Mouse (Mus musculus) G1E-ER4 (cell line): ENCODE results near the gene Fam71f1. TPM values are rescaled to one million over a fixed set of nuclear protein-coding genes. Genes with fewer than 3 reads are reported as not detected.

Experiments
- GATA1 ChIP-seq: IDR thresholded peaks from one replicate; pipeline ENCODE4 v1.8.0; 2012; ENCODE audit warnings: low read length, inconsistent platforms
- polyA plus RNA-seq: library from polyadenylated mRNA; stranded (reverse); fragments of >175 nt; gene quantifications from 2 replicates; pipeline ENCODE4 v1.2.3, GENCODE M21; 2012

Gene Fam71f1
- polyA plus RNA-seq, 1 experiment = not detected

DNA sequence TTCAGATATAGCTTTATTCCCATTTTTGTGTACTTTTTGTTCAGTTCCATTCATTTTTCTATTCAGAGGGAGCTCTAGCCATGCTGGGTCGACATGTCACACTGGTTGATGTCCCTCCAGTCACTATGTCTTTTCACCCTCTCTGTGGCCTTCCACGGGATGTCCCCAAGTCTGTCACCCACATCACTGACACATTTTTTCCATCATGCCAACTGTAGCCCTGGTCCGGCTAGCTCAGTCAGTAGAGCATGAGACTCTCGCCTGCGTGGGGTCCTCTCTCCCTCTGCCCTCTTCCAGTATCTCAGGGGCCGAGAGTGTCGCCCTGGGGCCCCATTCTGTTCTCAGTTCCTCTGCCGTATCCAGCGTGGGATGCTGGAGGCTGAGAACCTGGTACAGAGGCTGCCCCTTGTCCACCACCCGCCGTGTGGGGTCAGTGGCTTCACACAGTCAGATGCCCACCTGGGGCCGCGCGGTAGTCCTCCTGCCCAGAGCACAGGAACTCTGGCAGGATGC, 5.2 kb upstream of the Fam71f1 start:
- no peak for TF ChIP-seq GATA1

DNA sequence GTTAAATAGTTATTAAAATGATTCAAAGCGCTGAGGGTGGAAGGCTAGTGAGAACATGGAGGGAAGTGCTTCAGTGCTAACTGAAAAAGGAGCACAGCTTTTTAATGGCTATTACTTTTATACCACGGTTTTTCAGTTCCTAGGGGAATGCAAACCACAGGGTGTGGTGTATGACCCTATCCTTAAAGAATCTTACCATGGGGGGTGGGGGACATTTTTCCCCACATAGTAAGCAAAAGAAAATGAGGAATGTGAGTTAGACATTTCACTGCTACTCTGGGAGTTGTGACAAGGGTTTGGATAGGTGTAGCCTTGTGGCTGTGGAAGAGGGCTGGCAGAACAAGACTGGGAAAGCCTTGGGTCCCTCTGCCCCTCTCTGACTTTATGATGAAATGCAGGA, 1.7 kb upstream of the Fam71f1 start:
- TF ChIP-seq GATA1 = no peak

DNA sequence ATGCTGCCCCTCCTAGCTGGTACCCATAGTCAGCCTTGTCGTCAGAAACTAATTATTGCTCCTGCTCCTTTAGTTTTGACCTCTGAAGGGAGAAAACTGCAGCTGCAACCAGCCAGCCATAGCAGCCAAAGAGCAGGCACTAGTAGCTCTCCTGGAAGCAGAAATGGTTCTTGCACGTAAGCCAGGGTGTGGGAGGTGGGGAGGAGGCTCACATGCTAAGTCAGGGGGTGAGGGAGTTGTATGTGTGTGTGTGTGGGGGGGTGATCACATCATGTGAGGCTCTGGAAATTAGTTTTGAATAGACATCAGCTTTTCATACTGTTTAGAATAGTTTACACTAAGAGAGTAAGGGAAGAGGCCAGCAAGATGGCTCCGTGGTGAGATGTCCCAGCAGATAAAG, 999 bp upstream of the Fam71f1 start:
- no peak for TF ChIP-seq GATA1

DNA sequence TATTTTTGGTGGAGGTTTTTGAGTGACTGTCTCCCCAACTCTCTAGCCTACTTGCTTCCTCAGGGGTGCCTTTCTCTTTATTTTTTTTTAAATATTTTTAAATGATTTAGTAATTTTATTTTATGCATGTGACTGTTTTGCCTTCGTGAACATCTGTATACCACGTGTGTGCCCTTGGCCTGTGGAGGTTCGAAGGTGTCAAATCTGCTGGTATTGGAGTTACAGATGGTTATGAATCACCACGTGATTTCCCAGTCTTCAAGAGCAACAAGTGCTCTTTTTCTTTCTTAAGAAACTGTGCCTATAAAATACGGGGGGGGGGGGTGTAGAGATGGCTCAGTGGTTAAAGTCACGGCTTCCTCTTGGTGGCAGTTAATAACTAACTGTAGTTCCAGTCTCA, 2.6 kb downstream of the Fam71f1 start:
- TF ChIP-seq GATA1 = no peak

DNA sequence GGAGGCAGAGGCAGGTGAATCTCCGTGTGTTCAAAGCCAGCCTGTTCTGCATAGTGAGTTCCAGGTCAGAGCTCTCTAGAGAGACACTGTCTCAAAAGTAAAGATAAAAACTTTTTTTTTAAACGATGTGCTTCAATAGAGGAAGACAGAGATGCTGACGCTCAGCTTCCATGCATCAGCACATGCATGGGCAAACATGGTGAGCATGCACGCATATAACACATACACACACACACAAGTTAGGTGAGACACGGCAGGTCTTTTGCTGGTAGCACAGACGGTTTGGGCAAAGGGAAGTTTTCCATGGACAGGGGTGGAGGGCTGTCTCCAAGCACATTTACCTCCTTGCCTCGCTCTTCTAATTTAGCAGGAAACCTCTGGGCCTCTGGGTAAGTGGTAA, 3.2 kb downstream of the Fam71f1 start:
- TF ChIP-seq GATA1 = no peak

DNA sequence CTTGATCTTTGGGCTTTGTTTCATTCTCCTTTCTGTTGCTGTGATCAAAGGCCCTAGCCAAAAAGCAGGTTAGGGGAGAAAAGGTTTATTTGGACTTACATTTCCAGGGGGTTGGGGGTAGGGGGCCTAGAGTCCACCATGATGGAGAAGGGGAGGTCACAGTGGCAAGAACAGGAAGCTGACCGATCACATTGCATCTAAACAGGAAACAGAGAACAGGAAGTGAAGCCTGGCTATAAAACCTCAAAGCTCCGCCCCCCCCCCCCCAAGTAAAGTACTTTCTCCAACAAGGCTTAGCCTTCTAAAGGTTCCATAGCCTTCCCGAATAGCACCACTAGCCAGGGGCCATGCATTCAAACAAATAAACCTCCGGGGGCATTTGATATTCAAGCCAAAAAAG, 3.8 kb downstream of the Fam71f1 start:
- no peak for TF ChIP-seq GATA1

DNA sequence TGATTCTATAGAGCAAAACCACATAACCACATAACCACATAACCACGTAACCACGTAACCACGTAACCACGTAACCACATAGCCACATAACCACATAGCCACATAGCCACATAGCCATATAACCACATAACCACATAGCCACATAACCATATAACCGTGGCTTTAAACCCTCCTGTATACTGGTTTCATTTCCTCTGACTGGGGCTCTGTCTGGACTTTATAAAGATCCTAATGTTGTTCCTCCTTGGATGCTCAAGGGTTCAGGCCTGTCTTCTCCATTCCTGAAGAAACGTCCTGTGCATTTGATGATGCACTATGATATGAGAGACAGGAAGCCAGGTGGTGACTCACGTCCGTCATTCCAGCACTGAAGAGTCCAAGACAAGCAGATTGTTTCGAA, 8.0 kb downstream of the Fam71f1 start:
- no peak for TF ChIP-seq GATA1

DNA sequence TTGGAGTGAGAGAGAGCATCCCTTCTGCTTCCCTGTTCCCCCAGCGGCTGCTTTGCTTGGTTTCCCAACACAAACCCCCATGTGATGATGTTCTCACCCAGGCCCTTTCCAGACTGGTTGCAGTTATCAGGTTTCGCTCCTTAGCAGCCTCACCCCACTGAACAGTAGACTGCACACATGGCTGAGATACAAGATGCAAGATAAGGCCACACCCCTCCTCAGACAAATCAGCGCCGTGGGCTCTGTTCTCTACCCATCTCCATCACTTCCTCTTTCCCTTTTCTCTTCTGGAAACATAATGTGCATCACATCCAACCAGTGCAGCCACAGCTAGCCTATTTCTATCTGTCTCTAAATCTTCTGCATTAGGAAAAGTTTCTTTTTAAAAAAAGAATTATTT, 10.6 kb downstream of the Fam71f1 start:
- TF ChIP-seq GATA1 = peak; percentile 82

DNA sequence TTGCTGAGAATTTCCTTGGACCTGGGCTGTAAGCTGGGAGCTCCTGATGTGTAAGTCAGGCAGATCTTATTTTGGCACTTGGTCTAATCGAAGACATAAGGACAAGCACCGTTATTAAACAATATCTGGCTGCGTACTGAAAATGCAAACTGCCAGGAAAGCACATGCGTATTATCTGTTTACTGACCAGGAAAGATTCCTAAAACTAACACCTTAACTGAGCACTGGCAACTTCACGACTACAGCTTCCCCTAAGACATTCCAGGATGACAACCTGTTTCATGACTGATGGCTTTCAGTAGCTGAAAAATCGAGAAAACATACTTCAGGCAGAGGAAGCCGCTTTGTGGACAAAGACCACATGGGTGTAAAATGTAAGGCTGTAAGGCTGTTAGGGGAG, 28.2 kb downstream of the Fam71f1 start:
- TF ChIP-seq GATA1 = no peak

DNA sequence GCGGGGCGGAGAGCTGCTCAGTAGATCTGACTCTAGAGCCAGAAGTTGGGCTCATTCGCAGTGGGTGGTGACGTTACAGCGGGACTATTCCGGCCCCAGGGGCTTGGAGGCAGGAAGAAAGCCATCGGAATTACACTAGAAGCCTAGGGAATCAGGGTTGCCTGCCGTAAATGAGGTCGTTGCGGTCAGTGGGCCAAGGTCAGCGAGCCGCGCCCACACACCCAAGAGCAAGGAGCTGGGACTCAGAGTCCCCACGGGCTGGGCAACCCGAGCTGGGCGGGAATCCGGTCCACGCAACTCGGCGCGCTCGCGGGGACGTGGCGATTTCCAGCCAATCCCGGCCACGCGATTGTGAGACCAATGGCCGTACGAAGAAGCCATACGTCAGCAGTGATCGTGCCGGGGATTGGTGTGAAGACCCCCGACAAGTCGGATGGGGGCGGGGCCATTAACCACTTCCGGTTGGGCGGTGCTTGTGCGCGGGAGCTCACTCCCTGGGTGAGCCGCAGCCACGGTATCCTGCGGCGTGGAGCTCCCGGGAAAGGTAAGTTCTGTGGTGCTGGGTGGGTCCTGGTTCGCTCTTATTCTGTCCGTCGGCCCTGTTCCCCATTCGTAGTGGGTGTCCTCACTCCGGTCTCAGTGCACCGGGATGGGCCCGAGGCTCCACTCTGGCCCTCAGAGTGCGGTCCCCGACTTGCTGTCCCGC, 28.9 kb downstream of the Fam71f1 start, which contains the start of gene Calu:
Gene Calu (plus strand): TSS at position 405 of the 706 bp plus-strand sequence.
- TF ChIP-seq GATA1 = no peak

DNA sequence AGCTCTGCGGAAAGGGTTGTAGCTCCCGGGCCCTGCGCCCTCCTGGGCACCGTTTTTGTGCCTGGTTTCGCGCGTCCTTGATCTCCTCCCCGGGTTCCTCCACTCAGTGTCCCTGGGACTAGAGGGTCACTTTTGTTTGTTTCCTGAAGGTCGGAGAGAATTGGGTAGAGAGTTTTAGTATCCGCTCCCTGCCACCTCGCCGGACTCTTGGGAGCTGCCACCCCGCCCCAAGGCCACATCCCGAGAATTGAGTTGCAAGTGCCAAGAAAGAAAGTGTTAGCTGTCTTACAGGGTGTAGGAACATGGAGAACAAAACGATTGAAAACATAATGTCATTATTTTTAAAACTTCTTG, 29.4 kb downstream of the Fam71f1 start:
- no peak for TF ChIP-seq GATA1

DNA sequence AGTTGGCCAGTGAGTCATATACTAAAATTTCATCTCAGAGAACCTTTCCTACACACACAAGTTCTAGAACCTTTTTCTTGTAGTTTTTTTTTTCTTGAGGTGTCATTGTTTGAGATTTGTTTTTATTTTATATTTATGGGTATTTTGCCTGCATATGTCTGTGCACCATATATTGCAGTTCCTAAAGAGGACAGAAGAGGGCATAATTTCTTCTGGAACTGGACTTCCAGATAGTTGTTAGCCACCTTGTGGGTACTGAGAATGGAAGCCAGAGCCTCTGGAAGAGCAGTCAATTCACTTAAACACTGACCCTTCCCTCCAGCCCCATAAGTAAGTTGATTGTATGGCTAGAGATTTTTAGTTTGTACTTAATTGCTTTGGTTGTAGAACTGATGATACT, 32.7 kb downstream of the Fam71f1 start:
- no peak for TF ChIP-seq GATA1

DNA sequence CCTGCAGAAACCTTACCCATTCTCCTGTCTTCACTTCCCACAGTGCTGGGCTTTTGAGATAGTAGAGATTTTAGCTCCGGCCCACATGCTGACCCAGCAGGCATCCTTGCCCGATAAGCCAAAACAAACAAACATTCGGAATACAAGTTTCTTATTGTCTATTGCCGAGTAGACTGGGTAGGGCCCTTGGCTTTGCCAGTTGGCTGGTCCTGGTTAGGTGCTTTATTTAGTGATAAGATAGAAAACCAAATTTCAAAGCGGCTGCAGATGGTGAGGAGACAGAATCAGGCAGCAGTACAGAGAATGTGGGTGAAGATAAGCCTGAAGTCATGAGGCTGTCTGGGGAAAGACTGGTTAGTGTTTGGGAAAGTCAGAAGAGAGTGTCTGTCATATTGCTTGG, 33.9 kb downstream of the Fam71f1 start:
- peak; percentile 30 for TF ChIP-seq GATA1

DNA sequence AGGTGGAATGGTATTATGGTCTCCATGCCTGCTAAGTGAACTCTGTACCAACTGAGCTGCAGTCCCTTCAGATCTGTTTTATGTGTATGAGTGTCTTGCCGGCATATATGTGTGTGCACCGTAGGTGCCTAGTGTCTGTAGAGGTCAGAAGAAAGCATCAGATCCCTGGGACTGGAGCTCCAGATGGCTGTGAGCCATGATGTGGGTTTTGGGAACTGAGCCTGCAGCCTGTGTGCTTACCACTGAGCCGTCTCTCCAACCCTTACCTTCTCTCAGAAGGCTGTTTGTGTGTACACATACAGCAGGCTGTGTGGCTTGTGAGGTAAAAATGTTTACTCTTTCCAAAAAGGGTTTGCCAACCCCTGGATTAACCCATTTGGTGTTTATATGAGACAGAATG, 40.4 kb downstream of the Fam71f1 start:
- TF ChIP-seq GATA1 = no peak

DNA sequence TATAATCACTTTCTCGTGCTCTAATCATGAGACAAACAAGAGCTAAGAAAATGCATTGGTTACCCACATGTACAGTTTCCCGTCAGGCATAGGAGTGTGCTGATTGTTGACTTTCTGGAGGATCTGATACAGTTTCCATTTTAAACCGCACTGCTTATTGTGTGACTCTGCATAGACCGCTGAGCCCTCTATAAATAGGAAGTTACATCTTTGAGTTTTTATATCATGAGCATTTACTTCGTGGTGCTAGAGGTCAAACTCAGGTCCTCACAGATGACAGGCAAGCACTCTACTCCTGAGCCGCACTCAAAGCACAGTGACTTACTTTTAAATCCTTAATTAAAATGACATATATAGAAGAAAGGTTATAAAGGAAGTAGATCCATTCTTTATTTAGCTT, 41.3 kb downstream of the Fam71f1 start:
- TF ChIP-seq GATA1 = no peak

DNA sequence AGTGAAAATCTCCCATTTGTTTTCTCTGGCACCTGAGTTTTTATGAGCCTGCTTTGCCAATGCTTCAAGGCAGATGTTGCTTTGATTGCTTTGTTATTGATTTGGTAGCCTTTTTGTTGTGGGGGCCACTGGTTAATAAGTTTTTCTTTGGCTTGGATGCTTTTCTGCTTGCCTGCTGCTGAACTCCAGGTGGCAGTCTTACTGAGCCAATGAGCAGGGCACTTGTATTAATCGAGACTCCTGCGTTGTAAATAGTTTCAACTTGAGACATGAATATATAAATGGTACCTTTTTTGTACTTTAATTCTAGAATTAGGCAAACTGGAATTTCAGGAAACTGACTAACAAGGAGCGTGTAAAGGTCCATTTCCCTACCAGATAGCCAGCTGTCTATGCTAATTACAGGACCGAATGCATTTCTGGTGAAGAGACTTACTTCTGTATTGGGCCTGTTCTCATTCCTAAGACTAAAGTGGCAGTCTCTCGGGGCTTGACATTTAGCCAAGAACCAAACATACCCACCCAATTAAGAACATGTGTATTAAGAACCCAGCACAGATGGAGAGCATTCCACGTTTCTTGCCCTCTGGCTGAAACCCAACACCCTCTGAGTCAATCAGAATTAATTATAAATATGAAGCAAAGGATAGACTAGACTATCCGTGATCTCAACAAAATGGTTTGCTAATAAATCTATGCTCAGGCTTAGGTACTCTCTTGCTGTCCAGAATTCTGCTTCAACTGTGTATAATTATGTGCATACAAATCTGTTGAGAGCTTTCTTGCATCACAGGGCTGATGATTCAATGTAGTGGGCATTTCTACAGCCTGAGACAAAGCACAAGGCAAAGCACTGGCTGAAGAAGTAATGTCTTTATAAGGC, 43.5 kb downstream of the Fam71f1 start:
- TF ChIP-seq GATA1 = no peak

DNA sequence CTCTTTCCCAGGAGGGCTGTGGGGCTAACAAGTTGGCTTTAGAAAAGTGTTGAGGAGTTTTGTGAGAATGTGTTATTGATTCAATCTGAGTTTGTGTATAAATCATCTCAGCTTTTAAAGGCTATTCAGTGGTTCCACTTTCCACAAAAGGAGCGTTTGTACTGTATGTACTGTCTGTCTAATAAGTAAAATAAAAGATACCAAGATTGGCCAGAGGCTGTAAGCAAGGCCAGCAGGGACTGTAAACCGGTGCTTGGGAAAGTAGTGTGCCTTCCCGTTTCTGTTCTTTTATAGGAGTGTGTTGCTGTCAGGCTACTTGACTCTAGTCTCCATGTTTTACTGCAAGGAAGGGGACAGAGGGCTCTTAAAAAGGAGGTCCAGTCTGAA, 44.2 kb downstream of the Fam71f1 start:
- no peak for TF ChIP-seq GATA1
